Mouse (Mus musculus): Measurements from ENCODE around the gene Akap13.

- TF ChIP-seq CTCF (IDR thresholded peaks at IDR 0.05) (no peak), EP300 (IDR thresholded peaks at IDR 0.05; ENCODE audit: insufficient read depth, low read depth, low read length) (no peak), POLR2A (IDR thresholded peaks at IDR 0.05; ENCODE audit: insufficient read depth, low read depth, low read length) (no peak)
These were observed 97.8 kb downstream of the Akap13 start for GRCm38 (mm10) chr7:75553002-75553666.

Measured in heart, adult 2 months (tissue).